Mouse (Mus musculus) olfactory bulb, adult 2 months (tissue): ENCODE measurements around the gene Agap2.

Experiments
- CTCF ChIP-seq: fragments of 200-500 bp; IDR thresholded peaks from 2 replicates; pipeline ENCODE4 v1.5.1; 2012; ENCODE audit warnings: low read depth, mild to moderate bottlenecking, low read length, moderate library complexity; ENCODE audit not compliant: insufficient read depth
- POLR2A ChIP-seq: fragments of 200-500 bp; IDR thresholded peaks from 2 replicates; pipeline ENCODE4 v1.6.1; 2012; ENCODE audit warnings: mild to moderate bottlenecking, low read depth, low read length, moderate library complexity; ENCODE audit not compliant: insufficient read depth

DNA sequence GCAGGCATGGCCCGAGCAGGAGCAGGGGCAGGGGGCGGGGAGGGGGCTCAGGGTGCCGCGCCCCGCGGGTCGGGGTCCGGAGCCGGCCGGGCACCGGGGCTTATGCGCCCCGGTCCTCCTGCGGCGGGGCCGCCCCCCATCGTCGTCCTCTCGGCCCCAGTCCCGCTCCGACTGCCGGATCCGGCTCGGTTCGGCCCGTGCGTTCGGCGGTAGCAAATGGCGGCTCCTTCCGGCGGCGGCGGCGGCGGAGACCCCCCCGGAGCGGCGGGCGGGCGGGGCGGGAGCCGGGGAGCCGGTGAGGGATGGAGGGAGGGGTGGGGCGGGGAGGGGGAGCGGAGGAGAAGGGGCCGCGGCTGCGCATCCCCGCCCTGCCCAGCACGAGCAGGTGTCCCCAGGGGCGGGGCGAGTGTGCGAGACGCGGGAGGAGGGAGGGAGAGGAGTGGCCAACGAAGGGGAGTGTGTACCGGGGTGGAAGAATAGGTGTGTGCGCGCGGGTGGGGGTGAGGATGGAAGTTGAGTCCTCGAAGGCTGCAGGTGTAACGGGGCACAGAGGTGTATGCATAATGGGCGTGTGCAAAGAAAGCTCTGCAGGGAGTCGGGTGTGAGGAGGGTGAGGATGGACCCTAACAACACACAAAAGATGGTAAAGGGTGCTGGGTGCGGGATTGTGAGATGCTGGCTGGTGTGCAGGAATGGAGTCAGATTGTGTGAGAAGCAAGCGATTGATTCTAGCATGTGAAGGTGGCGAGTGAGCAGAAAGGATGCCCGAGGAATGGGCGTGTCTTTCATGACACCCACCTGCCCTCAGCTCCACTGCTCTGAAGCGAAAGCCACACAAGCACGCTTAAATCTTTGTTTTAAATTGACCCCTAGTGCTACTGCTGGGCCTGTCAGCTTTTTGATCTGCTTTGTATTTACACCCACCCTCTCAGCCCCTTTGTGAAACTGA is 14.8 kb upstream of the Agap2 start, which contains the start of gene March9:
- TF ChIP-seq CTCF (no peak), POLR2A (no peak)
